8 mouse cellular contexts compared by ENCODE assay signal in the genomic region with DNA sequence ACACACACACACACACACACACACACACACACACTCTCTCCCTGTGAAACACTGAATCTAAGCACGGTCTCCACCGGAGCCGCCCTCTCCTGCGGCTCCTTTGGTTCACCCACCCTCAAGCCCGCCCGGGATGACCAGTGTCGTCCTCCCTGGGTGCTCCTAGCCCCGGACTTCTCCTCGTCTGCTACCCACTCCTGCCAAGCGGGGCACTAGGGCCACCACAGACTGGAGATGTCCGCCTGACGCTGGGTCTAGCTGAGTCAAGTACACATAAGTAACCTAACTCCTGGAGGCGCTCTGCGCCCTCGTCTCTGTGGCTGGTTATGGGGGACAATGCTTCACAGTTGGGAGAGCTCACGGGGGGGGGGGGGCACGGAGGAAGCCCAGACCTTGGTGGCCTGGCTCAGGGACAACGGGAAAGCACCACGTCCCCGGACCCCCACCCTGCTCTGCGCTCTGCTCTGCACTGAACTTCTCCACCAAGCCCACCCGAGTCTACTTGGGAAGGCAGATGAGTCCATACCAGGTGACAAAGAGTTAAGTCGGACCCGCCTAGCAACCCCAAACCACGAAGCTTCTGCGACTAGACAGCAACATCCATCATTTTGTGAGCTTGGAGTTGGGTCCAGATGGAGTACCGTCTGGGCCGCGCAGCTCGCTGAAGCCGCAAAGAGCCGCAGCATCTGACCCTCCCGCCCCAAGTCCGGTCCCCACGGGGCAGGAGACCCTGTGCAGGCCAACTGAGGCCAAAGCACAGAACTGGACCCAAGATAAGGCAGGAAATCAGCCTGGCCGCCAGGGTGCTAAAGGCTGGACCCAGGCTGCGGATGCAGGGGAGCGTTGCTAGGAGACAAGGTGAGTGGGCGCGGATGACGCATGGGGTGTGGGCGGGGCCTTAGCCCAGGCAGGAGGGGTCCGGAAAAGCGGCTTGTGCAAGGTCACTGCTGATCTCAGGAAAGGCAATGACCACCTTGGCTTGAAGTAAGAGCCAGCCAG. TPM values are rescaled to one million over a fixed set of nuclear protein-coding genes. Genes with fewer than 3 reads are reported as not detected.
DNase-seq lines count a peak whose midpoint lies in the region; ATAC-seq and TF ChIP-seq lines count a peak whose summit lies in the region.

A gene (plus strand): TSS at position 512 of the 996 bp plus-strand sequence.

- no peaks in the 10 kb centered on the region for H3K9me3 ChIP-seq in hindbrain, embryonic 11.5 days (ENCODE audit: control insufficient read depth, low read length)

- no peaks in the 10 kb centered on the region for H3K36me3 ChIP-seq in hindbrain, embryonic 11.5 days (ENCODE audit: control insufficient read depth, insufficient read depth, low read length)
- H3K36me3 ChIP-seq in myocyte (ENCODE audit: control insufficient read depth, insufficient read depth): no peaks in the 10 kb centered on the region

- WGBS in hindbrain, embryonic 11.5 days: 10% methylated on average over 43 of the region's 44 CpGs

- intact Hi-C loops in gastrocnemius, postnatal 36 days (cut with DNase I): no loop called here

- peaks cover 48% of the 10 kb centered on the region for H3K27me3 ChIP-seq in hindbrain, embryonic 11.5 days (ENCODE audit: control insufficient read depth, insufficient read depth, low read length)
- peaks cover 18% of the 10 kb centered on the region for H3K27me3 ChIP-seq in myocyte (ENCODE audit: control insufficient read depth, insufficient read depth, insufficient read length)

- peak; percentile 53 for DNase-seq in lung, postnatal 10 days
- DNase-seq in lung, postnatal 25 days (ENCODE audit: low spot score): no peak
- peak; percentile 81 for DNase-seq in embryo, embryonic 11 days
- DNase-seq in hindbrain, embryonic 11.5 days (ENCODE audit: low spot score): peak; percentile 76
- DNase-seq in left cerebral cortex, adult 18-20 months (ENCODE audit: low spot score in 2 of 2): peak; percentile 94
- DNase-seq in telencephalon, adult 2 months (ENCODE audit: low read depth, low spot score): peak; percentile 88
- DNase-seq in gastrocnemius, postnatal 36 days: no peak

- peaks cover 5% of the 10 kb centered on the region; the same call in 1 of the 2 replicates for H3K4me1 ChIP-seq in hindbrain, embryonic 11.5 days (replicated peaks; ENCODE audit: control insufficient read depth, insufficient read depth, low read length)

- H3ac ChIP-seq in myocyte (ENCODE audit: control insufficient read depth, insufficient read length): no peak within 1 kb of the TSS

- H3K9ac ChIP-seq in hindbrain, embryonic 11.5 days (ENCODE audit: low read depth, low read length): no peak within 1 kb of the TSS

- peak within 1 kb of the TSS; percentile 19 for H3K4me2 ChIP-seq in hindbrain, embryonic 11.5 days (replicated peaks; ENCODE audit: low read depth, low read length)
- H3K4me2 ChIP-seq in myocyte (ENCODE audit: low read depth): no peak within 1 kb of the TSS

- peak within 1 kb of the TSS; percentile 1; the same call in 1 of the 2 replicates for H3K4me3 ChIP-seq in hindbrain, embryonic 11.5 days (ENCODE audit: low read depth, low read length)
- H3K4me3 ChIP-seq in myocyte: no peak within 1 kb of the TSS

- TF ChIP-seq POLR2A in myocyte (IDR thresholded peaks at IDR 0.05; ENCODE audit: insufficient read length, low read depth): no peak

- H3K79me2 ChIP-seq in myocyte (ENCODE audit: control insufficient read depth, insufficient read depth): no peaks in the 10 kb centered on the region

- ATAC-seq in hindbrain, embryonic 11.5 days (ENCODE audit: low FRiP score): peak; percentile 78

- H3K27ac ChIP-seq in hindbrain, embryonic 11.5 days (ENCODE audit: low read depth, low read length): no peak within 1 kb of the TSS

TF ChIP-seq in myocyte, 11 proteins besides CTCF, POLR2A, EP300 and RAD21:
- TF ChIP-seq REST (IDR thresholded peaks at IDR 0.05; ENCODE audit: insufficient read depth, insufficient read length) (no peak), POLR2AphosphoS2 (IDR thresholded peaks at IDR 0.05; ENCODE audit: insufficient read length, low read depth) (peak; percentile 54)

RNA-seq across cellular contexts. Expression of the gene that starts here (rescaled TPM):
- 3.1 and 3.3 TPM in 2 replicates for polyA plus RNA-seq in hindbrain, embryonic 11.5 days (2014; fragmentation: Nextera tagmentation; extraction: Ambion mirVana)
- 100 to 1,000 TPM; 187 to 195 TPM for total RNA-seq in left cerebral cortex, adult 18-20 months (2021)
- polyA plus RNA-seq in myocyte (2012; fragmentation: generic; extraction: Trizol): 0.67 TPM
- total RNA-seq in gastrocnemius, postnatal 36 days (2021): under 1 TPM in 1 of 2 experiments, not detected in 1; 0.22 TPM

Comparison
In these comparisons a context has a peak if more than half of its experiments do, and no peak if none do; other contexts are left out.
1. RNA of the gene that starts here (total RNA-seq): 187 to 195 TPM in left cerebral cortex, adult 18-20 months; 0.22 TPM in gastrocnemius, postnatal 36 days; every median in the first group is over 100 times any median in the second.
2. DNase-seq: peak in lung, postnatal 10 days (single experiment), embryo, embryonic 11 days (single experiment), hindbrain, embryonic 11.5 days (single experiment), left cerebral cortex, adult 18-20 months (2 of 2) and telencephalon, adult 2 months (single experiment); none in lung, postnatal 25 days (single experiment) and gastrocnemius, postnatal 36 days (0 of 2).